Mouse (Mus musculus) MEL (cell line): ENCODE measurements at regions not wholly inside any gene's neighbourhood (a gene's known extent, or its start where the extent isn't known, plus 50 kb on each side); places are given as distances from the start of the nearest gene placed in this dataset.

Experiments used
- DNase-seq: peaks from one replicate; pipeline ENCODE4 v3.0.0; 2011; ENCODE audit warnings: low read depth, low spot score
- H3K27ac ChIP-seq: 2 replicates; pipeline ENCODE4 v1.5.1; 2012; ENCODE audit warnings: low read depth, mild to moderate bottlenecking, control low read depth, low read length, moderate library complexity; ENCODE audit not compliant: control insufficient read depth
- H3K27me3 ChIP-seq, 2 experiments: fragments of 150-350 bp in 1 of 2; sonication (generic) in 1 of 2; 2 replicates each; pipeline ENCODE4 v1.6.1; 2012; ENCODE audit warnings: low read length in 2 of 2, mild to moderate bottlenecking in 2 of 2, improper control_type of control experiment in 1 of 2, moderate library complexity in 1 of 2; ENCODE audit not compliant: insufficient read depth in 2 of 2, control insufficient read depth in 1 of 2
- H3K36me3 ChIP-seq, 2 experiments: 2 replicates each; pipeline ENCODE4 v1.6.1; 2012 to 2014; ENCODE audit warnings: low read length in 2 of 2, improper control_type of control experiment in 1 of 2, inconsistent platforms in 1 of 2, mild to moderate bottlenecking in 1 of 2; ENCODE audit not compliant: insufficient read depth in 2 of 2, control insufficient read depth in 1 of 2
- H3K4me1 ChIP-seq, 2 experiments: fragments of 150-350 bp in 1 of 2; sonication (generic) in 1 of 2; 2 replicates each; pipeline ENCODE4 v1.6.1; 2012; ENCODE audit warnings: low read length in 2 of 2, improper control_type of control experiment in 1 of 2, mild to moderate bottlenecking in 1 of 2; ENCODE audit not compliant: insufficient read depth in 2 of 2, control insufficient read depth in 1 of 2
- H3K4me3 ChIP-seq, 2 experiments: fragments of 150-350 bp in 1 of 2; sonication (generic) in 1 of 2; 2 replicates each; pipeline ENCODE4 v1.5.1; 2012; ENCODE audit warnings: low read depth in 2 of 2, low read length in 2 of 2, mild to moderate bottlenecking in 2 of 2, moderate library complexity in 2 of 2, control low read depth in 1 of 2, improper control_type of control experiment in 1 of 2; ENCODE audit not compliant: control insufficient read depth in 1 of 2, insufficient read depth in 1 of 2
- H3K79me2 ChIP-seq: 2 replicates; pipeline ENCODE4 v1.6.1; 2012; ENCODE audit warnings: mild to moderate bottlenecking, low read length, moderate library complexity; ENCODE audit not compliant: control insufficient read depth, poor library complexity, insufficient read depth
- H3K9ac ChIP-seq: 2 replicates; pipeline ENCODE4 v1.6.1; 2012; ENCODE audit warnings: low read depth, mild to moderate bottlenecking, control low read depth, low read length, moderate library complexity; ENCODE audit not compliant: control insufficient read depth, poor library complexity, severe bottlenecking
- H3K9me3 ChIP-seq: fragments of 150-350 bp; sonication (generic); replicated peaks from 2 replicates; pipeline ENCODE4 v1.6.1; 2012; ENCODE audit warnings: mild to moderate bottlenecking, low read length, improper control_type of control experiment, moderate library complexity; ENCODE audit not compliant: insufficient read depth
- CHD1 ChIP-seq: IDR thresholded peaks from 2 replicates; pipeline ENCODE4 v1.6.1; 2012; ENCODE audit warnings: low read depth, mild to moderate bottlenecking, inconsistent platforms, low read length, improper control_type of control experiment
- CHD2 ChIP-seq: IDR thresholded peaks from 2 replicates; pipeline ENCODE4 v1.6.1; 2011; ENCODE audit warnings: low read length, improper control_type of control experiment
- CTCF ChIP-seq, 3 experiments: IDR thresholded peaks in 2 of 3; conservative IDR thresholded peaks in 1 of 3; 2 replicates each; pipeline ENCODE4 v1.5.1; 2011 to 2012; ENCODE audit warnings: low read length in 3 of 3, low read depth in 2 of 3, mild to moderate bottlenecking in 2 of 3, improper control_type of control experiment in 1 of 3, inconsistent platforms in 1 of 3, mixed read lengths in 1 of 3, moderate library complexity in 1 of 3; ENCODE audit not compliant: control insufficient read depth in 1 of 3, insufficient read depth in 1 of 3, poor library complexity in 1 of 3, severe bottlenecking in 1 of 3
- ELF1 ChIP-seq: IDR thresholded peaks from 2 replicates; pipeline ENCODE4 v1.6.1; 2014; ENCODE audit warnings: low read depth, mild to moderate bottlenecking, inconsistent platforms, low read length, improper control_type of control experiment, moderate library complexity
- EP300 ChIP-seq, 2 experiments: IDR thresholded peaks; 2 replicates each; pipeline ENCODE4 v1.6.1; 2011; ENCODE audit warnings: improper control_type of control experiment in 2 of 2, low read length in 2 of 2, low read depth in 1 of 2, mild to moderate bottlenecking in 1 of 2
- GATA1 ChIP-seq: IDR thresholded peaks from 2 replicates; pipeline ENCODE4 v1.6.1; 2011; ENCODE audit warnings: low read depth, low read length, improper control_type of control experiment
- HCFC1 ChIP-seq: IDR thresholded peaks from 2 replicates; pipeline ENCODE4 v1.6.1; 2012; ENCODE audit warnings: low read depth, mild to moderate bottlenecking, inconsistent platforms, low read length, improper control_type of control experiment, moderate library complexity
- JUND ChIP-seq: IDR thresholded peaks from 2 replicates; pipeline ENCODE4 v1.6.1; 2011; ENCODE audit warnings: low read depth, mild to moderate bottlenecking, improper control_type of control experiment, low read length
- KAT2A ChIP-seq: conservative IDR thresholded peaks from 2 replicates; pipeline ENCODE4 v1.6.1; 2012; ENCODE audit warnings: low read depth, low read length, improper control_type of control experiment, inconsistent platforms
- MAFK ChIP-seq: IDR thresholded peaks from 2 replicates; pipeline ENCODE4 v1.6.1; 2011; ENCODE audit warnings: low read depth, mild to moderate bottlenecking, low read length, improper control_type of control experiment, borderline replicate concordance
- MAZ ChIP-seq: IDR thresholded peaks from 2 replicates; pipeline ENCODE4 v1.6.1; 2012; ENCODE audit warnings: low read depth, mild to moderate bottlenecking, inconsistent platforms, low read length, improper control_type of control experiment
- MYC ChIP-seq: IDR thresholded peaks from 2 replicates; pipeline ENCODE4 v1.6.1; 2011; ENCODE audit warnings: low read depth, mild to moderate bottlenecking, low read length, improper control_type of control experiment, moderate library complexity
- POLR2AphosphoS2 ChIP-seq: IDR thresholded peaks from 2 replicates; pipeline ENCODE4 v1.6.1; 2011; ENCODE audit warnings: low read length, improper control_type of control experiment
- TAL1 ChIP-seq: IDR thresholded peaks from 2 replicates; pipeline ENCODE4 v1.6.1; 2012; ENCODE audit warnings: mild to moderate bottlenecking, inconsistent platforms, low read length, moderate library complexity, mixed read lengths
- TBP ChIP-seq: IDR thresholded peaks from 2 replicates; pipeline ENCODE4 v1.8.0; 2011; ENCODE audit warnings: low read depth, low read length, improper control_type of control experiment
- TCF12 ChIP-seq: IDR thresholded peaks from 2 replicates; pipeline ENCODE4 v1.6.1; 2014; ENCODE audit warnings: low read depth, mild to moderate bottlenecking, inconsistent platforms, low read length, improper control_type of control experiment, moderate library complexity
- USF1 ChIP-seq: IDR thresholded peaks from 2 replicates; pipeline ENCODE4 v1.6.1; 2014; ENCODE audit warnings: low read depth, mild to moderate bottlenecking, inconsistent platforms, low read length, improper control_type of control experiment, moderate library complexity
- USF2 ChIP-seq, 2 experiments: IDR thresholded peaks; 2 replicates each; pipeline ENCODE4 v1.6.1; 2011 to 2012; ENCODE audit warnings: improper control_type of control experiment in 2 of 2, low read length in 2 of 2, borderline replicate concordance in 1 of 2, inconsistent platforms in 1 of 2, low read depth in 1 of 2, mild to moderate bottlenecking in 1 of 2; ENCODE audit not compliant: insufficient read depth in 1 of 2
- ZC3H11A ChIP-seq: IDR thresholded peaks from 2 replicates; pipeline ENCODE4 v1.6.1; 2012; ENCODE audit warnings: low read depth, mild to moderate bottlenecking, inconsistent platforms, low read length, improper control_type of control experiment

GRCm38 (mm10) chr2:166406826-166407225 is 251.4 kb upstream of the Sulf2 start:
- TF ChIP-seq HCFC1 (no peak), GATA1 (no peak), MYC (no peak), ZC3H11A (no peak), TAL1 (no peak), USF2 (IDR thresholded peaks at IDR 0.05; ENCODE audit: borderline replicate concordance in 1 of 2, insufficient read depth in 1 of 2, low read depth in 1 of 2, low read length in 2 of 2) (no peak), CTCF (IDR thresholded peaks at IDR 0.05 in 2 of 3, conservative IDR thresholded peaks at IDR 0.05 in 1 of 3; ENCODE audit: control insufficient read depth in 1 of 3, insufficient read depth in 1 of 3, low read depth in 2 of 3, low read length in 3 of 3, poor library complexity in 1 of 3, severe bottlenecking in 1 of 3) (no peak)
- H3K27me3 ChIP-seq = no peaks in the 10 kb centered on the region
- no peak overlapping the region for H3K9ac ChIP-seq
- H3K27ac ChIP-seq = no peak overlapping the region
- no peak for DNase-seq
- no peaks in the 10 kb centered on the region; the same call in 1 of the 2 replicates for H3K9me3 ChIP-seq
- H3K36me3 ChIP-seq = no peaks in the 10 kb centered on the region
- no peak overlapping the region for H3K4me3 ChIP-seq
- H3K79me2 ChIP-seq = no peaks in the 10 kb centered on the region
- H3K4me1 ChIP-seq = no peaks in the 10 kb centered on the region

GRCm38 (mm10) chr2:166403319-166403718 is 247.9 kb upstream of the Sulf2 start:
- no peak overlapping the region for H3K9ac ChIP-seq
- no peaks in the 10 kb centered on the region for H3K9me3 ChIP-seq
- H3K36me3 ChIP-seq = no peaks in the 10 kb centered on the region
- H3K27ac ChIP-seq = no peak overlapping the region
- H3K27me3 ChIP-seq = no peaks in the 10 kb centered on the region
- H3K4me3 ChIP-seq = no peak overlapping the region
- no peak for DNase-seq
- H3K79me2 ChIP-seq = no peaks in the 10 kb centered on the region
- no peaks in the 10 kb centered on the region for H3K4me1 ChIP-seq
- TF ChIP-seq TAL1 (no peak), JUND (no peak), KAT2A (no peak), CHD1 (no peak), USF1 (no peak)

- Histone ChIP-seq H3K4me1 (no peaks in the 10 kb centered on the region), H3K9ac (no peak overlapping the region), H3K36me3 (no peaks in the 10 kb centered on the region), H3K4me3 (no peak overlapping the region), H3K27ac (no peak overlapping the region), H3K27me3 (no peaks in the 10 kb centered on the region), H3K9me3 (no peaks in the 10 kb centered on the region), H3K79me2 (no peaks in the 10 kb centered on the region)
- TF ChIP-seq ELF1 (no peak), TCF12 (no peak), POLR2AphosphoS2 (no peak), TBP (no peak), MAFK (no peak), CHD2 (no peak), MAZ (no peak), TAL1 (no peak), EP300 (IDR thresholded peaks at IDR 0.05; ENCODE audit: low read depth in 1 of 2, low read length in 2 of 2) (no peak), MYC (no peak), USF2 (IDR thresholded peaks at IDR 0.05; ENCODE audit: borderline replicate concordance in 1 of 2, insufficient read depth in 1 of 2, low read depth in 1 of 2, low read length in 2 of 2) (no peak)
- no peak for DNase-seq
Measured at GRCm38 (mm10) chr2:166401860-166402259, 246.4 kb upstream of the Sulf2 start.
